Mouse (Mus musculus) stomach, embryonic 14.5 days (tissue): ENCODE results near the gene Fat3. TPM values are rescaled to one million over a fixed set of nuclear protein-coding genes. Genes with fewer than 3 reads are reported as not detected.

ENCODE experiments used
- ATAC-seq: fragments of 200-750 bp; cut with Nextera tagmentation; 2 replicates; pipeline ENCODE4 v1.8.0; 2017; ENCODE audit warnings: low read depth, moderate TSS enrichment; ENCODE audit not compliant: insufficient number of reproducible peaks, insufficient read depth, low FRiP score
- H3K27ac ChIP-seq: fragments of 300-500 bp; sonication (generic); 2 replicates; pipeline ENCODE4 v1.5.1; 2014; ENCODE audit warnings: mild to moderate bottlenecking, low read length, moderate library complexity, mixed read lengths
- H3K27me3 ChIP-seq: fragments of 300-500 bp; sonication (generic); 2 replicates; pipeline ENCODE4 v1.6.1; 2014; ENCODE audit warnings: low read length, control low read depth, mixed read lengths; ENCODE audit not compliant: control insufficient read depth, insufficient read depth
- H3K36me3 ChIP-seq: fragments of 300-500 bp; sonication (generic); 2 replicates; pipeline ENCODE4 v1.6.1; 2014; ENCODE audit warnings: mild to moderate bottlenecking, control low read depth, low read length, moderate library complexity, mixed read lengths; ENCODE audit not compliant: control insufficient read depth, insufficient read depth
- H3K4me1 ChIP-seq: fragments of 300-500 bp; sonication (generic); 2 replicates; pipeline ENCODE4 v1.6.1; 2014; ENCODE audit warnings: low read length, control low read depth, mixed read lengths; ENCODE audit not compliant: control insufficient read depth, insufficient read depth
- H3K4me2 ChIP-seq: fragments of 300-500 bp; sonication (generic); replicated peaks from 2 replicates; pipeline ENCODE4 v1.6.1; 2014; ENCODE audit warnings: low read depth, low read length, control low read depth
- H3K4me3 ChIP-seq: fragments of 300-500 bp; sonication (generic); 2 replicates; pipeline ENCODE4 v1.5.1; 2014; ENCODE audit warnings: low read depth, low read length, control low read depth
- H3K9ac ChIP-seq: fragments of 300-500 bp; sonication (generic); replicated peaks from 2 replicates; pipeline ENCODE4 v1.6.1; 2014; ENCODE audit warnings: low read depth, mild to moderate bottlenecking, control low read depth, low read length, moderate library complexity, mixed read lengths
- H3K9me3 ChIP-seq: fragments of 300-500 bp; sonication (generic); 2 replicates; pipeline ENCODE4 v1.6.1; 2016; ENCODE audit warnings: low read depth, low read length, control low read depth; ENCODE audit not compliant: control insufficient read depth
- WGBS: fragments of 180-500 bp; shearing (Covaris S2); extraction: QIAGEN DNeasy Blood & Tissue Kit; methylation state at CpG from one replicate; pipeline ENCODE4 v1.1.7; 2014; 5-methylcytosine and 5-hydroxymethylcytosine counted together
- polyA plus RNA-seq: library from polyadenylated mRNA; unstranded; fragments of >200 nt; fragmentation: Nextera tagmentation; extraction: Ambion mirVana; gene quantifications from 2 replicates; pipeline ENCODE4 v1.2.1, GENCODE M21; 2014

Fat3 gene
- polyA plus RNA-seq, 1 experiment from 2014 or later: 3.2 TPM

GRCm38 (mm10) chr9:16063447-16063846 is 437.6 kb downstream of the Fat3 start:
- Histone ChIP-seq H3K27me3 (no peaks in the 10 kb centered on the region), H3K9me3 (no peaks in the 10 kb centered on the region), H3K36me3 (no peaks in the 10 kb centered on the region), H3K9ac (no peak overlapping the region), H3K4me3 (no peak overlapping the region), H3K27ac (no peak overlapping the region), H3K4me2 (no peak overlapping the region), H3K4me1 (no peaks in the 10 kb centered on the region)
- no peak for ATAC-seq
- 76% methylated on average over 4 of the region's 4 CpGs for WGBS

- H3K9ac ChIP-seq: no peak overlapping the region
- no peaks in the 10 kb centered on the region for H3K9me3 ChIP-seq
- H3K4me3 ChIP-seq: no peak overlapping the region
- H3K4me2 ChIP-seq: no peak overlapping the region
- H3K27ac ChIP-seq: no peak overlapping the region
- no peak for ATAC-seq
- H3K27me3 ChIP-seq: no peaks in the 10 kb centered on the region
- no peaks in the 10 kb centered on the region for H3K36me3 ChIP-seq
- no peaks in the 10 kb centered on the region for H3K4me1 ChIP-seq
Measured at GRCm38 (mm10) chr9:16062472-16062871, 438.6 kb downstream of the Fat3 start.

GRCm38 (mm10) chr9:16046686-16047085 is 454.4 kb downstream of the Fat3 start:
- WGBS: 91% methylated on average over 2 of the region's 2 CpGs
- H3K9me3 ChIP-seq: no peaks in the 10 kb centered on the region

GRCm38 (mm10) chr9:16037375-16037774 is 463.7 kb downstream of the Fat3 start:
- Histone ChIP-seq H3K27ac (no peak overlapping the region), H3K9ac (no peak overlapping the region), H3K4me2 (no peak overlapping the region), H3K9me3 (no peaks in the 10 kb centered on the region), H3K4me1 (no peaks in the 10 kb centered on the region), H3K4me3 (no peak overlapping the region), H3K36me3 (no peaks in the 10 kb centered on the region), H3K27me3 (no peaks in the 10 kb centered on the region)
- WGBS: 69% methylated on average over 3 of the region's 3 CpGs
- no peak for ATAC-seq

More at GRCm38 (mm10) chr9:16046686-16047085, 454.4 kb downstream of the Fat3 start:
- Histone ChIP-seq H3K36me3 (no peaks in the 10 kb centered on the region), H3K27ac (no peak overlapping the region), H3K9ac (no peak overlapping the region), H3K27me3 (no peaks in the 10 kb centered on the region), H3K4me2 (no peak overlapping the region), H3K4me1 (no peaks in the 10 kb centered on the region), H3K4me3 (no peak overlapping the region)
- ATAC-seq: no peak

GRCm38 (mm10) chr9:16036346-16036745 is 464.7 kb downstream of the Fat3 start:
- H3K4me2 ChIP-seq: no peak overlapping the region
- no peaks in the 10 kb centered on the region for H3K9me3 ChIP-seq
- H3K4me3 ChIP-seq: no peak overlapping the region
- H3K27me3 ChIP-seq: no peaks in the 10 kb centered on the region
- no peaks in the 10 kb centered on the region for H3K4me1 ChIP-seq
- ATAC-seq: no peak
- no peaks in the 10 kb centered on the region for H3K36me3 ChIP-seq
- H3K27ac ChIP-seq: no peak overlapping the region
- H3K9ac ChIP-seq: no peak overlapping the region

- WGBS: 86% methylated on average over 11 of the region's 11 CpGs
- Histone ChIP-seq H3K27me3 (no peaks in the 10 kb centered on the region), H3K9ac (no peak overlapping the region)
Measured at GRCm38 (mm10) chr9:16029715-16030285, 471.3 kb downstream of the Fat3 start.

GRCm38 (mm10) chr9:16029066-16029465 is 472.0 kb downstream of the Fat3 start:
- Histone ChIP-seq H3K4me3 (no peak overlapping the region), H3K4me1 (no peaks in the 10 kb centered on the region), H3K4me2 (no peak overlapping the region), H3K9ac (no peak overlapping the region), H3K9me3 (no peaks in the 10 kb centered on the region), H3K27me3 (no peaks in the 10 kb centered on the region), H3K27ac (no peak overlapping the region), H3K36me3 (no peaks in the 10 kb centered on the region)
- 75% methylated on average over 4 of the region's 4 CpGs for WGBS
- ATAC-seq: no peak

More at GRCm38 (mm10) chr9:16029715-16030285, 471.3 kb downstream of the Fat3 start:
- Histone ChIP-seq H3K36me3 (no peaks in the 10 kb centered on the region), H3K4me3 (no peak overlapping the region), H3K9me3 (no peaks in the 10 kb centered on the region), H3K27ac (no peak overlapping the region), H3K4me1 (no peaks in the 10 kb centered on the region), H3K4me2 (no peak overlapping the region)
- ATAC-seq: no peak

GRCm38 (mm10) chr9:16028394-16028911 is 472.6 kb downstream of the Fat3 start:
- H3K36me3 ChIP-seq: no peaks in the 10 kb centered on the region
- H3K27me3 ChIP-seq: no peaks in the 10 kb centered on the region
- H3K9ac ChIP-seq: no peak overlapping the region
- no peak overlapping the region for H3K4me3 ChIP-seq
- WGBS: 58% methylated on average over 4 of the region's 4 CpGs
- ATAC-seq: no peak
- no peaks in the 10 kb centered on the region for H3K9me3 ChIP-seq
- no peaks in the 10 kb centered on the region for H3K4me1 ChIP-seq
- no peak overlapping the region for H3K4me2 ChIP-seq
- no peak overlapping the region; the same call in 1 of the 2 replicates for H3K27ac ChIP-seq

- ATAC-seq: no peak
- WGBS: 66% methylated on average over 4 of the region's 4 CpGs
- no peak overlapping the region for H3K4me3 ChIP-seq
- no peaks in the 10 kb centered on the region for H3K4me1 ChIP-seq
- no peak overlapping the region for H3K9ac ChIP-seq
- H3K9me3 ChIP-seq: no peaks in the 10 kb centered on the region
- no peak overlapping the region for H3K27ac ChIP-seq
- no peaks in the 10 kb centered on the region for H3K27me3 ChIP-seq
- no peak overlapping the region for H3K4me2 ChIP-seq
- H3K36me3 ChIP-seq: no peaks in the 10 kb centered on the region
Measured at GRCm38 (mm10) chr9:16026054-16026453, 475.0 kb downstream of the Fat3 start.
